Mouse (Mus musculus) spleen, adult 2 months (tissue): ENCODE data around the gene Bbip1.

ENCODE experiments used
- CTCF ChIP-seq: fragments of 200-500 bp; IDR thresholded peaks from 2 replicates; pipeline ENCODE4 v1.5.1; 2011; ENCODE audit warnings: mild to moderate bottlenecking, inconsistent platforms; ENCODE audit not compliant: insufficient read depth, insufficient read length, insufficient replicate concordance; ENCODE audit errors: extremely low read depth
- POLR2A ChIP-seq: fragments of 200-500 bp; IDR thresholded peaks from 2 replicates; pipeline ENCODE4 v1.6.1; 2011; ENCODE audit warnings: low read depth, low read length, inconsistent platforms

DNA sequence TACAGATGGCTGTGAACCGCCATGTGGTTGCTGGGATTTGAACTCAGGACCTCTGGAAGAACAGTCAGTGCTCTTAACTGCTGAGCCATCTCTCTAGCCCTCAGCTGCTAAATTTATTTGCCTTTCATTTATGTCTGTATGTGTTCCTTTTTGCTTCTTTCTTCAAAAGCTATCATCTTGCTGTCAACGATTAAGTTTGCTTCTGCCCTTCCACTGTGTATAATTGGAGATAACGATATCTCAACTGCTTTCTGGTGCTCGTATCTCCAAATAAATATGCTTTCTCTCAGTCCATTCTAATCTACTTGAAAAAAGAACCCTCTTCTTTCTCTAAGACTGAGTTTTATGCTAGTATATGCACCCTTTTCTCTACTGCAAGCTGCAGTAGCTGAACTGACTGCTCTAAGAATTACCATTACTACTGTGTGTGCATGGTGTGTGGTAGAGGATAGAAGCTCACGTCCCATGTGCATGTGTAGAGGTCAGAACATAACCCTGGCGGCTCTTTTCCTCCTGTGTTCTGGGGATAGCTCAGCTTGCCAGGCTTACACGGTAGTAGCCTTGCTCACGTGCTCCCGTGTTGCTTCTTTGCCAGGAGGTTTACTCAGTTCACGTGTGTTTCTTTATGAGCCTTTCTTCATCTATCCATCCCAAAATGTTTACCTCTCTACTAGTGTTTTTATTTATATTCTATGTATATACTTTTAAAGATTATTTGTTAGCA is 20.6 kb upstream of the Bbip1 start:
- TF ChIP-seq CTCF = no peak
- TF ChIP-seq POLR2A = no peak
